Mouse (Mus musculus): ENCODE measurements around the gene Il1r2. TPM values are rescaled to one million over a fixed set of nuclear protein-coding genes. Genes with fewer than 3 reads are reported as not detected.

Il1r2 gene
- polyA plus RNA-seq, 1 experiment: 0.38 TPM

DNA sequence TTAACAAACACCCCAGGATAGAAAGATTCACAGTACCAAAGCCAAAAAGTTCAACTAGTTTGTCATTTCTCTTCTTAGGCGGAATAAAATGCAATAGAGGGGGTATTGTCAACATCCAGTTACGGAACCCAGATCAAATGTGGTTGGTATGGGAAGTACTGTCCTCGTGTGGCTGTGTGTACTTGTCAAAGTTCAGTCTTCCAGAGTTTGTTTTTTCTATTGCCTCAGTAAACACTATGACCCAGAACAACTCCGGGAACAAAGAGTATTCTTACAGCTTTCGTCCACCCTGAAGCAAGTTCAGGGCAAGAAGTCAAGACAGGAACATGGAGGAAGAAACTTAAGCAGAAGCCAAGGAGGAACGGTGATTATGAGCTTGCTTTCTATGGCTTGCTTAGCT lies 82.2 kb downstream of the Il1r2 start:
- H3K4me1 ChIP-seq (ENCODE audit: control insufficient read depth, insufficient read depth, low read length): no peaks in the 10 kb centered on the region
- TF ChIP-seq POLR2A (IDR thresholded peaks at IDR 0.05; ENCODE audit: extremely low read depth, insufficient read depth, low read length) (no peak), CTCF (IDR thresholded peaks at IDR 0.05; ENCODE audit: extremely low read depth, insufficient read depth, low read length) (no peak)
- no peak overlapping the region for H3K27ac ChIP-seq (ENCODE audit: insufficient read depth, low read length)
- no peak overlapping the region for H3K4me3 ChIP-seq (ENCODE audit: insufficient read depth, low read length)

GRCm38 (mm10) chr1:40163329-40163917 lies 89.5 kb downstream of the Il1r2 start:
- H3K27ac ChIP-seq (ENCODE audit: insufficient read depth, low read length): no peak overlapping the region
- no peaks in the 10 kb centered on the region for H3K4me1 ChIP-seq (ENCODE audit: control insufficient read depth, insufficient read depth, low read length)
- TF ChIP-seq POLR2A (IDR thresholded peaks at IDR 0.05; ENCODE audit: extremely low read depth, insufficient read depth, low read length) (no peak), CTCF (IDR thresholded peaks at IDR 0.05; ENCODE audit: extremely low read depth, insufficient read depth, low read length) (no peak)
- no peak overlapping the region for H3K4me3 ChIP-seq (ENCODE audit: insufficient read depth, low read length)

- Histone ChIP-seq H3K27ac (ENCODE audit: insufficient read depth, low read length) (no peak overlapping the region), H3K4me1 (ENCODE audit: control insufficient read depth, insufficient read depth, low read length) (no peaks in the 10 kb centered on the region)
- TF ChIP-seq POLR2A (IDR thresholded peaks at IDR 0.05; ENCODE audit: extremely low read depth, insufficient read depth, low read length): no peak
- TF ChIP-seq CTCF (IDR thresholded peaks at IDR 0.05; ENCODE audit: extremely low read depth, insufficient read depth, low read length): no peak
Observed at GRCm38 (mm10) chr1:40164331-40164730, 90.5 kb downstream of the Il1r2 start.

DNA sequence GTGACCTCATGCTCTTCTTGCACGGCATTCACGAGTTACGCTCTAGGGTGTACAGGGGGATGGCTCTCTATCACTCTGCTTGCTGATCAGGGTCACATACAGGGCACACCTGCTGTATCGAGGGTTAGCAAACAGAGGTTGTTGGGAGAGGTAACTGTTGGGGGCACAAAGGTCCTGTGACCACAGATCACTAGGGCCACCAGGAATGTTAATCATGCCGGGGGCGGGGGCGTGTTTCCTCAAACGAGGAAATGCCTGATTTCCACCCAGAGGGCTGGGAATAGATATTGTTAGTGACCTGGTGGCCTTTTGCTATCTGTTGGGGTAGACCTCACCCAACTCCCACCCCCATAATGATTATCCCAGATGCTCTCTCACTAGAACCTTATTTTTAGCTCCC lies 93.7 kb downstream of the Il1r2 start:
- Histone ChIP-seq H3K4me3 (ENCODE audit: insufficient read depth, low read length) (no peak overlapping the region), H3K27ac (ENCODE audit: insufficient read depth, low read length) (no peak overlapping the region), H3K4me1 (ENCODE audit: control insufficient read depth, insufficient read depth, low read length) (no peaks in the 10 kb centered on the region)
- no peak for TF ChIP-seq CTCF (IDR thresholded peaks at IDR 0.05; ENCODE audit: extremely low read depth, insufficient read depth, low read length)
- TF ChIP-seq POLR2A (IDR thresholded peaks at IDR 0.05; ENCODE audit: extremely low read depth, insufficient read depth, low read length): no peak

More at GRCm38 (mm10) chr1:40164331-40164730, 90.5 kb downstream of the Il1r2 start:
- H3K4me3 ChIP-seq (ENCODE audit: insufficient read depth, low read length): no peak overlapping the region

- no peak for TF ChIP-seq CTCF (IDR thresholded peaks at IDR 0.05; ENCODE audit: extremely low read depth, insufficient read depth, low read length)
- TF ChIP-seq POLR2A (IDR thresholded peaks at IDR 0.05; ENCODE audit: extremely low read depth, insufficient read depth, low read length): no peak
- no peak overlapping the region for H3K27ac ChIP-seq (ENCODE audit: insufficient read depth, low read length)
- H3K4me1 ChIP-seq (ENCODE audit: control insufficient read depth, insufficient read depth, low read length): no peaks in the 10 kb centered on the region
- no peak overlapping the region for H3K4me3 ChIP-seq (ENCODE audit: insufficient read depth, low read length)
Observed at GRCm38 (mm10) chr1:40171878-40172277, 98.0 kb downstream of the Il1r2 start.

GRCm38 (mm10) chr1:40174146-40174545 lies 100.3 kb downstream of the Il1r2 start:
- no peak overlapping the region for H3K27ac ChIP-seq (ENCODE audit: insufficient read depth, low read length)
- no peak for TF ChIP-seq CTCF (IDR thresholded peaks at IDR 0.05; ENCODE audit: extremely low read depth, insufficient read depth, low read length)
- TF ChIP-seq POLR2A (IDR thresholded peaks at IDR 0.05; ENCODE audit: extremely low read depth, insufficient read depth, low read length): no peak
- H3K4me1 ChIP-seq (ENCODE audit: control insufficient read depth, insufficient read depth, low read length): no peaks in the 10 kb centered on the region
- H3K4me3 ChIP-seq (ENCODE audit: insufficient read depth, low read length): no peak overlapping the region

Other genes with a start within 250 kb of the Il1r2 start
- 111 and 112 TPM in 2 replicates for gene Map4k4, start 173.2 kb upstream of the Il1r2 start, polyA plus RNA-seq (2012; rRNA removed)
- gene Il1r1, start 151.0 kb downstream of the Il1r2 start, polyA plus RNA-seq (2012; rRNA removed): 1.9 and 2.3 TPM in 2 replicates

Data from cortical plate, adult 2 months (tissue).